8 mouse cellular contexts compared by ENCODE assay signal in genomic region chr19:24555466-24555903, GRCm38 (mm10). TPM values are rescaled to one million over a fixed set of nuclear protein-coding genes. Genes with fewer than 3 reads are reported as not detected.
DNase-seq lines count a peak whose midpoint lies in the region; ATAC-seq lines count a peak whose summit lies in the region.

Pip5k1b (minus strand) TSS chr19:24555872.

- H3K27me3 ChIP-seq in intestine, embryonic 16.5 days (replicated peaks; ENCODE audit: control insufficient read depth, insufficient read depth, low read length): 0 out of 2 replicates have a peak, but pooled peaks cover 4% of the 10 kb centered on the region
- peaks cover 10% of the 10 kb centered on the region for H3K27me3 ChIP-seq in limb, embryonic 11.5 days (ENCODE audit: control insufficient read depth, insufficient read depth, low read length)
- peaks cover 37% of the 10 kb centered on the region for H3K27me3 ChIP-seq in midbrain, embryonic 13.5 days

- peak within 1 kb of the TSS; percentile 89 for H3K4me2 ChIP-seq in intestine, embryonic 16.5 days (ENCODE audit: low read depth, low read length)
- H3K4me2 ChIP-seq in limb, embryonic 11.5 days (ENCODE audit: low read depth, severe bottlenecking): peak within 1 kb of the TSS; percentile 92
- peak within 1 kb of the TSS; percentile 99 for H3K4me2 ChIP-seq in midbrain, embryonic 13.5 days (replicated peaks)

- no peaks in the 10 kb centered on the region for H3K9me3 ChIP-seq in intestine, embryonic 16.5 days (ENCODE audit: control insufficient read depth, low read length)
- H3K9me3 ChIP-seq in limb, embryonic 11.5 days (ENCODE audit: control insufficient read depth, low read length): no peaks in the 10 kb centered on the region
- no peaks in the 10 kb centered on the region for H3K9me3 ChIP-seq in midbrain, embryonic 13.5 days

- peak within 1 kb of the TSS; percentile 91 for H3K27ac ChIP-seq in intestine, embryonic 16.5 days (ENCODE audit: low read length)
- H3K27ac ChIP-seq in limb, embryonic 11.5 days (replicated peaks; ENCODE audit: low read depth, low read length): no peak within 1 kb of the TSS
- H3K27ac ChIP-seq in midbrain, embryonic 13.5 days: no peak within 1 kb of the TSS

- peak within 1 kb of the TSS; percentile 81 for H3K9ac ChIP-seq in intestine, embryonic 16.5 days (ENCODE audit: low read depth, low read length)
- peak within 1 kb of the TSS; percentile 66 for H3K9ac ChIP-seq in limb, embryonic 11.5 days (ENCODE audit: low read length)
- peak within 1 kb of the TSS; percentile 81 for H3K9ac ChIP-seq in midbrain, embryonic 13.5 days (replicated peaks)

- H3K4me3 ChIP-seq in intestine, embryonic 16.5 days (ENCODE audit: low read length): peak within 1 kb of the TSS; percentile 86
- H3K4me3 ChIP-seq in limb, embryonic 11.5 days (ENCODE audit: low read depth, low read length): peak within 1 kb of the TSS; percentile 63
- H3K4me3 ChIP-seq in midbrain, embryonic 13.5 days (replicated peaks): peak within 1 kb of the TSS; percentile 72

- H3K4me1 ChIP-seq in intestine, embryonic 16.5 days (ENCODE audit: control insufficient read depth, insufficient read depth, low read length): peaks cover 6% of the 10 kb centered on the region; the same call in 1 of the 2 replicates
- no peaks in the 10 kb centered on the region for H3K4me1 ChIP-seq in limb, embryonic 11.5 days (ENCODE audit: control insufficient read depth, insufficient read depth, low read length)
- peaks cover 24% of the 10 kb centered on the region for H3K4me1 ChIP-seq in midbrain, embryonic 13.5 days (replicated peaks)

- H3K36me3 ChIP-seq in intestine, embryonic 16.5 days (ENCODE audit: control insufficient read depth, insufficient read depth, low read length): no peaks in the 10 kb centered on the region
- H3K36me3 ChIP-seq in limb, embryonic 11.5 days (ENCODE audit: control insufficient read depth, insufficient read depth, low read length): no peaks in the 10 kb centered on the region
- no peaks in the 10 kb centered on the region for H3K36me3 ChIP-seq in midbrain, embryonic 13.5 days

- peak; percentile 36 for ATAC-seq in intestine, embryonic 16.5 days
- ATAC-seq in limb, embryonic 11.5 days (ENCODE audit: insufficient number of reproducible peaks, low FRiP score, low TSS enrichment, low read depth): peak; percentile 37; the same call in 1 of the 2 replicates
- ATAC-seq in midbrain, embryonic 13.5 days: peak; percentile 60

- peak; percentile 17 to 34 for DNase-seq in layer of hippocampus, adult 18-20 months (ENCODE audit: low spot score in 2 of 2)
- DNase-seq in layer of hippocampus, adult 9-11 months: no peak
- DNase-seq in embryo, embryonic 11 days: peak; percentile 77
- DNase-seq in gonadal fat pad, adult 2 months (ENCODE audit: low read depth): no peak
- DNase-seq in limb, embryonic 11.5 days (ENCODE audit: low spot score): peak; percentile 66
- DNase-seq in spleen, postnatal 36 days (ENCODE audit: low spot score in 2 of 2): peak; percentile 63 to 70

- under 1% methylated on average over 36 of the region's 39 CpGs for WGBS in intestine, embryonic 16.5 days
- 0% methylated on average over 33 of the region's 39 CpGs for WGBS in limb, embryonic 11.5 days
- WGBS in midbrain, embryonic 13.5 days: 0% methylated on average over 27 of the region's 39 CpGs

RNA-seq across cellular contexts. Expression of gene Pip5k1b, which starts in this region (rescaled TPM):
- 10 to 100 TPM; 70.0 to 70.8 TPM for total RNA-seq in layer of hippocampus, adult 18-20 months (2021)
- polyA plus RNA-seq in gonadal fat pad, adult 2 months (2012; rRNA removed): 24.1 and 28.8 TPM in 2 replicates
- 22.1 and 26.1 TPM in 2 replicates for polyA plus RNA-seq in intestine, embryonic 16.5 days (2015; fragmentation: Nextera tagmentation; extraction: Ambion mirVana)
- polyA plus RNA-seq in limb, embryonic 11.5 days (2014; fragmentation: Nextera tagmentation; extraction: Ambion mirVana): 0.52 and 0.61 TPM in 2 replicates
- 1.3 TPM in 2 replicates for polyA plus RNA-seq in midbrain, embryonic 13.5 days (2015; fragmentation: Nextera tagmentation; extraction: Ambion mirVana)

Comparison
In these comparisons a context has a peak if more than half of its experiments do, and no peak if none do; other contexts are left out.
1. DNase-seq: peak in layer of hippocampus, adult 18-20 months (2 of 2), embryo, embryonic 11 days (single experiment) and spleen, postnatal 36 days (2 of 2); none in layer of hippocampus, adult 9-11 months (single experiment) and gonadal fat pad, adult 2 months (single experiment).
2. Peak in DNase-seq, ATAC-seq, H3K4me3 ChIP-seq, H3K9ac ChIP-seq and H3K4me2 ChIP-seq in limb, embryonic 11.5 days; RNA of the gene not detected or under 1 TPM.
3. Peak in every context shown above with its lines, with median percentiles within 50 percentile points of each other: ATAC-seq, H3K4me2 ChIP-seq, H3K4me3 ChIP-seq and H3K9ac ChIP-seq.